Mouse (Mus musculus): ENCODE measurements around the gene Gm7233.
"Not testable (repeated sequence)": the region's sequence is repeated elsewhere in the genome, so short reads cannot be mapped to it uniquely, and the experiment has no call there.

Gm7233 gene

DNA sequence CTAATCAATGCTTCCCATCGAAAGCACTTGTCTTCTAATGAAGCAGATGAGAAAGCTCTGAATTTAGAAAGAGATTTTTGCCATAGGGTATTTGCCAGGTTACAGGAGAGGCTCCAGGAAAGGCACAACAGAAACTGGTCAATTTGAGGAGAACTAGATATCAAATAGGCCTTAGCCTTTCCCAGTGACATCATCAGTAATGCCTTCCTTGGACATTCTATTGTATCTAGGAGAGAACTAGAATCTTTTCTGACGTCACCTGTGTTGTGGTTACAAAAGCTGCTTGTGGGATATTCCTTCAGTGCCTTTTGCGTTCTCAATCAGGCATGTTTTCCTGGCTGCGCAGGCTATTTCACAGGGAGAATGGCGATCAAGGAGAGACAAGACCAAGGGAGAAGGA lies at the start of gene Gm7233:
Gene Gm7233 (plus strand): TSS at position 301 of the 400 bp plus-strand sequence.
- not testable (repeated sequence) for DNase-seq

DNA sequence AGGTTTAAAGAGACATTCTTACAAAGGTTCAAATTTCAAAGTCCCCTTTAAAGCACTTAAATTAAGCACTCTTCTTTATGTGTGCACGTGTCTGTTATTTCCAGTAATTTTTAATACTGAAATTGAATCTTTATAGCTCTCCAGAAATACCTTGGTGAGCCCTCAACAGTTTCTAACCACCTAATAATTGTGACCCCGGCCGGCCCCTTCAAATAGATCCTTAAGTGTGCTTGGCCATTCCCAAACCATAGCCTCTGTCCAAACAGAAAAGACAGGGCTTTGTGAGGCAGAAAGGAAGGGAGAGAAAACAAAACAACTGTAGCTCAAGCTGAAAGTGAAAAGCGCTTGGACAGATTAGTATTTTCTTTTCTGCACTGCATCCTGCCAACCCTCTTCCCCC lies 12.5 kb upstream of the Gm7233 start:
- DNase-seq = not testable (repeated sequence)

DNA sequence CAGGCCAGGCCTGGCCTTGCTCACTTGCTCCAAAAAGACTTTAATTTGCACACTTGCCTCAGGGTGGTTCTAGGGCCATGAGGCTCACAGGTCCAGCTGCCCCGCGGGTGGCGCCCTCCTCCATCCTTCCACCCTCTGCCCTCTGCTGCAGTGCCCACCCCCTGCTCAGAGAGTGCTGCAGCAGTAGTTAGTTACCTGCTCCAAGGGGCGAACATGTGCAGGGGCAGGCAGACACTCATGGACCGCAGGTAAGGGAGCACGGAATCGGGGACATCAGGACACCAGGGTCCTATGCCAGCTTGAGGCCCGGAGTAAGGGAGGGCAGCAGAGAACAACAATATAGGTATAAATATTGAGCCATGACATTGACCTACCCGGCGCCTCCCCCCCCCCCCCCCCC lies 11.7 kb upstream of the Gm7233 start:
- not testable (repeated sequence) for DNase-seq

DNA sequence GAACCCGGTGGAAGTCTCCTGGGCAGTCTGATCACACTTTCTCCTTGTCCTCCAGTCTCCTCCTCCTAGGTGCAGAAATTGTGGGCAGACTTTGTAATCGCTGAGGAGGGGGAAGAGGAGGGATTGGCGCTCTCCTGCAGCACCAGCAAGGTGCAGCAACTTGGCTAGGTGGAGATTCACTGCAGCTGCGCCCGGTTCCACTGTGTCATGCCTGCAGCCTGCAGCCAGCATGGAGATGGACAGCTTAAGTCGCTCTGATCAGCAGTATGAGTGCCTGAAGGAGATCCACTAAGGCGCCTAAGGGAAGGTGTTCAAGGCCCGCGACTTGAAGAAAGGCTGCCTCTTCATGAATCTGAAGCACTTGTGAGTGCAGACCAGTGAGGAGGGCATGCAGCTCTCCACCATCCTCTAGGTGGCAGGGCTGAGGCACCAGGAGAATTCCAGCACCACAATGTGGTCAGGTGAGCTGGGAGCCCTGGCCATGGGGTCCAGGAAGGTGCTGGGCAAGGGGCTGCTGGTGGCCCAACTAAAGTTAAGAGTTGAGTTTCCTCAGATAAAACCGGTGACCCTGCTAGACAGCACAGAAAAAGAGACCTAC lies 11.0 kb upstream of the Gm7233 start:
- not testable (repeated sequence) for DNase-seq

DNA sequence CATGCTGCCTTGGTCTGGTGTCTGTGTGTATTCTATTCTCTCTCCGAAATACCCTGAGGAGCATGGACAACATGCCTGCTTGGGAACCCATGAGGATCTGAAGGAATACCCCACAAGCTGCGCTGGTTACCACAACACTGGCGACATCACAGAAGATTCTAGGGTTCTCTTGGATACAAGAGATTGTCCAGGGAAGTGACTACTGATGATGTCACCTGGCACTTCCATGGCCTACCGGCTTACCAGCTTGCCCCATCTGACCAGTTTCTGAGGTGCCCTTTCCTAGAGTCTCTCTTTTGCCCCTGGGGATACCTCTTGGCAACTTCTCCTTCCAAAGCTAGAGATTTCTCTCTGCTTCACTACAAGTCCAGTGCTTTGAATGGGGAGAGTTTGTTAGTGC lies 55.5 kb downstream of the Gm7233 start, which contains the start of gene Gm8122:
Gene Gm8122 (minus strand): TSS at position 101 of the 400 bp plus-strand sequence.
- DNase-seq = not testable (repeated sequence)
